Mouse (Mus musculus) olfactory bulb, adult 2 months (tissue): Measurements from ENCODE around the gene Lce1g. TPM values are rescaled to one million over a fixed set of nuclear protein-coding genes. Genes with fewer than 3 reads are reported as not detected.

Source experiments
- H3K27ac ChIP-seq: fragments of 200-500 bp; 2 replicates; pipeline ENCODE4 v1.5.1; 2012; ENCODE audit warnings: low read depth, low read length; ENCODE audit not compliant: insufficient read depth
- H3K4me1 ChIP-seq: fragments of 200-500 bp; 2 replicates; pipeline ENCODE4 v1.6.1; 2012; ENCODE audit warnings: low read length; ENCODE audit not compliant: control insufficient read depth, insufficient read depth
- H3K4me3 ChIP-seq: fragments of 200-500 bp; 2 replicates; pipeline ENCODE4 v1.5.1; 2012; ENCODE audit warnings: mild to moderate bottlenecking, low read depth, low read length, moderate library complexity; ENCODE audit not compliant: insufficient read depth
- CTCF ChIP-seq: fragments of 200-500 bp; IDR thresholded peaks from 2 replicates; pipeline ENCODE4 v1.5.1; 2012; ENCODE audit warnings: low read depth, mild to moderate bottlenecking, low read length, moderate library complexity; ENCODE audit not compliant: insufficient read depth
- POLR2A ChIP-seq: fragments of 200-500 bp; IDR thresholded peaks from 2 replicates; pipeline ENCODE4 v1.6.1; 2012; ENCODE audit warnings: mild to moderate bottlenecking, low read depth, low read length, moderate library complexity; ENCODE audit not compliant: insufficient read depth
- WGBS: fragments of 180-500 bp; shearing (Covaris S2); methylation state at CpG from one replicate; pipeline ENCODE4 v1.1.7; 2018; 5-methylcytosine and 5-hydroxymethylcytosine counted together
- polyA plus RNA-seq: library from polyadenylated mRNA; stranded (reverse); fragments of >200 nt; gene quantifications from 2 replicates; pipeline ENCODE4 v1.2.4, GENCODE M21; 2012; ENCODE audit warnings: low replicate concordance; ENCODE audit not compliant: missing spikeins, insufficient read depth, insufficient read length

Lce1g gene
- not detected in 2 replicates for polyA plus RNA-seq

GRCm38 (mm10) chr3:92752238-92752637, at the start of gene Lce1g:
Lce1g (minus strand) TSS chr3:92752338.
- H3K27ac ChIP-seq = no peak within 1 kb of the TSS
- no peak for TF ChIP-seq CTCF
- TF ChIP-seq POLR2A = no peak
- H3K4me3 ChIP-seq = no peak within 1 kb of the TSS
- H3K4me1 ChIP-seq = no peaks in the 10 kb centered on the region
- 90% methylated on average over 1 of the region's 1 CpGs for WGBS

GRCm38 (mm10) chr3:92790414-92790813, 38.3 kb upstream of the Lce1g start, which contains the start of gene Lce1j:
Lce1j (minus strand) TSS chr3:92790514.
- Histone ChIP-seq H3K4me1 (no peaks in the 10 kb centered on the region), H3K4me3 (no peak within 1 kb of the TSS), H3K27ac (no peak within 1 kb of the TSS)
- WGBS = 97% methylated on average over 1 of the region's 1 CpGs
- TF ChIP-seq CTCF = no peak
- no peak for TF ChIP-seq POLR2A

GRCm38 (mm10) chr3:92778799-92779198, 26.7 kb upstream of the Lce1g start, which contains the start of gene Lce1i:
Lce1i (minus strand) TSS chr3:92778899.
- no peak within 1 kb of the TSS for H3K4me3 ChIP-seq
- TF ChIP-seq POLR2A = no peak
- TF ChIP-seq CTCF = no peak
- H3K27ac ChIP-seq = no peak within 1 kb of the TSS
- H3K4me1 ChIP-seq = no peaks in the 10 kb centered on the region
- WGBS = 87% methylated on average over 1 of the region's 1 CpGs

GRCm38 (mm10) chr3:92771573-92771972, 19.4 kb upstream of the Lce1g start:
- no peak for TF ChIP-seq CTCF
- no peak for TF ChIP-seq POLR2A
- 21% methylated on average over 3 of the region's 3 CpGs for WGBS
- Histone ChIP-seq H3K27ac (no peak overlapping the region), H3K4me3 (no peak overlapping the region), H3K4me1 (no peaks in the 10 kb centered on the region)

GRCm38 (mm10) chr3:92764965-92765364, 12.8 kb upstream of the Lce1g start, which contains the start of gene Lce1h:
Lce1h (minus strand) TSS chr3:92765065.
- WGBS = 92% methylated on average over 1 of the region's 1 CpGs
- H3K27ac ChIP-seq = no peak within 1 kb of the TSS
- H3K4me3 ChIP-seq = no peak within 1 kb of the TSS
- TF ChIP-seq CTCF = no peak
- no peaks in the 10 kb centered on the region for H3K4me1 ChIP-seq

GRCm38 (mm10) chr3:92753197-92753596, 1.1 kb upstream of the Lce1g start:
- H3K4me1 ChIP-seq = no peaks in the 10 kb centered on the region
- H3K4me3 ChIP-seq = no peak overlapping the region
- TF ChIP-seq POLR2A (no peak), CTCF (no peak)
- H3K27ac ChIP-seq = no peak overlapping the region
- WGBS = 51% methylated on average over 3 of the region's 3 CpGs

- TF ChIP-seq CTCF = no peak
- no peak for TF ChIP-seq POLR2A
- no peaks in the 10 kb centered on the region for H3K4me1 ChIP-seq
- H3K4me3 ChIP-seq = no peak within 1 kb of the TSS
- 80% methylated on average over 1 of the region's 1 CpGs for WGBS
- H3K27ac ChIP-seq = no peak within 1 kb of the TSS
Observed at GRCm38 (mm10) chr3:92738996-92739395, 13.1 kb downstream of the Lce1g start, which contains the start of gene Gm38119. Gm38119 (minus strand) TSS chr3:92739096.

- Histone ChIP-seq H3K27ac (no peak overlapping the region), H3K4me1 (no peaks in the 10 kb centered on the region), H3K4me3 (no peak overlapping the region)
- 92% methylated on average over 5 of the region's 5 CpGs for WGBS
- TF ChIP-seq CTCF (no peak), POLR2A (no peak)
Observed at GRCm38 (mm10) chr3:92722631-92723030, 29.5 kb downstream of the Lce1g start.

- TF ChIP-seq CTCF (no peak), POLR2A (no peak)
- Histone ChIP-seq H3K4me1 (no peaks in the 10 kb centered on the region), H3K4me3 (no peak within 1 kb of the TSS), H3K27ac (no peak within 1 kb of the TSS)
- 77% methylated on average over 3 of the region's 3 CpGs for WGBS
Observed at GRCm38 (mm10) chr3:92720250-92720649, 31.9 kb downstream of the Lce1g start, which contains the start of gene Lce1f. Lce1f (minus strand) TSS chr3:92720350.

- H3K4me1 ChIP-seq = no peaks in the 10 kb centered on the region
- TF ChIP-seq POLR2A = no peak
- TF ChIP-seq CTCF = no peak
- H3K4me3 ChIP-seq = no peak overlapping the region
- no peak overlapping the region for H3K27ac ChIP-seq
Observed at GRCm38 (mm10) chr3:92715122-92715521, 37.0 kb downstream of the Lce1g start.
